Mouse (Mus musculus) intestine, postnatal 0 days (tissue): ENCODE measurements around the gene C2cd2. TPM values are rescaled to one million over a fixed set of nuclear protein-coding genes. Genes with fewer than 3 reads are reported as not detected.

ENCODE experiments used
- ATAC-seq: fragments of 200-750 bp; cut with Nextera tagmentation; 2 replicates; pipeline ENCODE4 v1.8.0; 2017; ENCODE audit warnings: mild to moderate bottlenecking, moderate TSS enrichment, moderate library complexity
- H3K27ac ChIP-seq: fragments of 300-500 bp; sonication (generic); 2 replicates; pipeline ENCODE4 v1.5.1; 2014; ENCODE audit warnings: mild to moderate bottlenecking, low read depth, low read length, moderate library complexity
- H3K27me3 ChIP-seq: fragments of 300-500 bp; sonication (generic); replicated peaks from 2 replicates; pipeline ENCODE4 v1.6.1; 2014; ENCODE audit warnings: low read length, mixed read lengths; ENCODE audit not compliant: control insufficient read depth, insufficient read depth
- H3K36me3 ChIP-seq: fragments of 300-500 bp; sonication (generic); 2 replicates; pipeline ENCODE4 v1.6.1; 2014; ENCODE audit warnings: mild to moderate bottlenecking, moderate library complexity; ENCODE audit not compliant: control insufficient read depth, insufficient read depth
- H3K4me1 ChIP-seq: fragments of 300-500 bp; sonication (generic); replicated peaks from 2 replicates; pipeline ENCODE4 v1.6.1; 2014; ENCODE audit warnings: antibody characterized with exemption, low read length, mixed read lengths; ENCODE audit not compliant: control insufficient read depth, insufficient read depth
- H3K4me2 ChIP-seq: fragments of 300-500 bp; sonication (generic); replicated peaks from 2 replicates; pipeline ENCODE4 v1.6.1; 2014; ENCODE audit warnings: low read depth, mild to moderate bottlenecking, moderate library complexity
- H3K4me3 ChIP-seq: fragments of 300-500 bp; sonication (generic); 2 replicates; pipeline ENCODE4 v1.5.1; 2014; ENCODE audit warnings: low read depth, low read length
- H3K9ac ChIP-seq: fragments of 300-500 bp; sonication (generic); 2 replicates; pipeline ENCODE4 v1.6.1; 2014; ENCODE audit warnings: mild to moderate bottlenecking, low read depth, low read length
- H3K9me3 ChIP-seq: fragments of 300-500 bp; sonication (generic); 2 replicates; pipeline ENCODE4 v1.6.1; 2016; ENCODE audit warnings: mixed run types; ENCODE audit not compliant: control insufficient read depth
- CTCF ChIP-seq: sonication (generic); IDR thresholded peaks from 2 replicates; pipeline ENCODE4 v1.5.1; 2016; ENCODE audit warnings: low read depth, mild to moderate bottlenecking, control low read depth, antibody characterized with exemption, moderate library complexity
- WGBS: fragments of 180-500 bp; shearing (Covaris S2); extraction: QIAGEN DNeasy Blood & Tissue Kit; methylation state at CpG from one replicate; pipeline ENCODE4 v1.1.7; 2014; 5-methylcytosine and 5-hydroxymethylcytosine counted together
- microRNA-seq: library from miRNA; unstranded; fragments of <30 nt; microRNA quantifications from one replicate; pipeline ENCODE4, GENCODE M21; 2016
- polyA plus RNA-seq: library from polyadenylated mRNA; unstranded; fragments of >200 nt; fragmentation: Nextera tagmentation; extraction: Ambion mirVana; gene quantifications from 2 replicates; pipeline ENCODE4 v1.2.1, GENCODE M21; 2015

C2cd2 gene
- polyA plus RNA-seq, 1 experiment from 2014 or later: 12.7 TPM

GRCm38 (mm10) chr16:97815269-97815668 is 147.1 kb downstream of the C2cd2 start:
- Histone ChIP-seq H3K27me3 (no peaks in the 10 kb centered on the region), H3K36me3 (peaks cover 82% of the 10 kb centered on the region), H3K4me1 (no peaks in the 10 kb centered on the region), H3K9me3 (no peaks in the 10 kb centered on the region), H3K4me3 (no peak overlapping the region), H3K4me2 (no peak overlapping the region), H3K27ac (peak overlapping the region; percentile 60; the same call in 1 of the 2 replicates), H3K9ac (no peak overlapping the region)
- 80% methylated on average over 5 of the region's 5 CpGs for WGBS
- no peak for TF ChIP-seq CTCF
- ATAC-seq: peak; percentile 87

- Histone ChIP-seq H3K27ac (no peak overlapping the region), H3K27me3 (no peaks in the 10 kb centered on the region), H3K4me2 (no peak overlapping the region), H3K9me3 (no peaks in the 10 kb centered on the region), H3K4me1 (no peaks in the 10 kb centered on the region), H3K4me3 (no peak overlapping the region), H3K9ac (no peak overlapping the region), H3K36me3 (peaks cover 83% of the 10 kb centered on the region)
- no peak for TF ChIP-seq CTCF
- no peak for ATAC-seq
- WGBS: 94% methylated on average over 2 of the region's 2 CpGs
Observed at GRCm38 (mm10) chr16:97814060-97814459, 148.3 kb downstream of the C2cd2 start.

- WGBS: 97% methylated on average over 3 of the region's 3 CpGs
- no peak for TF ChIP-seq CTCF
- Histone ChIP-seq H3K9ac (no peak overlapping the region), H3K27me3 (no peaks in the 10 kb centered on the region), H3K4me3 (no peak overlapping the region), H3K4me2 (no peak overlapping the region), H3K27ac (no peak overlapping the region), H3K9me3 (no peaks in the 10 kb centered on the region), H3K4me1 (no peaks in the 10 kb centered on the region), H3K36me3 (peaks cover 91% of the 10 kb centered on the region)
- ATAC-seq: no peak
Observed at GRCm38 (mm10) chr16:97808881-97809280, 153.5 kb downstream of the C2cd2 start.

- Histone ChIP-seq H3K27ac (no peak overlapping the region), H3K27me3 (no peaks in the 10 kb centered on the region), H3K4me1 (no peaks in the 10 kb centered on the region), H3K4me3 (no peak overlapping the region), H3K9ac (no peak overlapping the region), H3K4me2 (no peak overlapping the region), H3K36me3 (peaks cover 77% of the 10 kb centered on the region), H3K9me3 (no peaks in the 10 kb centered on the region)
- 0 out of 2 replicates have a peak, but pooled peaks have one; percentile 14 for ATAC-seq
- 92% methylated on average over 3 of the region's 3 CpGs for WGBS
- TF ChIP-seq CTCF: no peak
Observed at GRCm38 (mm10) chr16:97805646-97806045, 156.8 kb downstream of the C2cd2 start.

Small RNAs within 50 kb of the gene (microRNA-seq; reads per million reads assigned to microRNA genes)
- not detected for gene Mir6964

Other genes with a start within 250 kb of the C2cd2 start
- 11.9 and 12.9 TPM in 2 replicates for gene Ripk4, start 198.8 kb downstream of the C2cd2 start, polyA plus RNA-seq
- 1.3 and 2.4 TPM in 2 replicates for gene Prdm15, start 110.7 kb downstream of the C2cd2 start, polyA plus RNA-seq
- gene Zbtb21, start within 50 bp of the C2cd2 start, polyA plus RNA-seq: 4.1 and 4.2 TPM in 2 replicates
- gene B230307C23Rik, start 34.7 kb upstream of the C2cd2 start, polyA plus RNA-seq: 22.8 and 30.5 TPM in 2 replicates
- gene A630089N07Rik, start 119.9 kb upstream of the C2cd2 start, polyA plus RNA-seq: 1.9 and 2.3 TPM in 2 replicates